Mouse (Mus musculus) G1E (cell line): Measurements from ENCODE around the gene Fbxl22.

Source experiments
- CTCF ChIP-seq: IDR thresholded peaks from 2 replicates; pipeline ENCODE4 v1.5.1; 2012; ENCODE audit warnings: low read depth, low read length, inconsistent platforms, mixed read lengths
- POLR2AphosphoS5 ChIP-seq: IDR thresholded peaks from 2 replicates; pipeline ENCODE4 v1.6.1; 2012; ENCODE audit warnings: low read depth, low read length, inconsistent platforms; ENCODE audit not compliant: insufficient replicate concordance
- TAL1 ChIP-seq: conservative IDR thresholded peaks from 2 replicates; pipeline ENCODE4 v1.6.1; 2012; ENCODE audit warnings: low read depth, low read length, inconsistent platforms, mixed read lengths

DNA sequence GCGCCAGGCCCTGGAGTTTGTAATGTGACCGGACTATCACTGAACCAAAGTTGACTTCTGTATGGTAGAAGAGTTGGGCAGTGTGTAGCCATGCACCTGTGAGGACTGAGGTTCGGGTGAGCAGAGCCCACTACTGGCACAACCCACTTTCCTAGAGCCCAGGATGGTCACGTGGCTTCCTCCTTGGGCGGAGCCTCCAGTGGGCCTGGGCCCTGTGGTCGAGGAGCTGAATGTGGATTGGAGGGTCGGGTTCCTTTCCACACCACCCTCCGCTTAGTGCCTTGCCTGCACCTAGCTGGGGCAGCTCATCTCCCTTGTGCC, 2.1 kb downstream of the Fbxl22 start:
- TF ChIP-seq CTCF, result no peak
- TF ChIP-seq POLR2AphosphoS5, result peak; percentile 88; the same call in 1 of the 2 replicates
- TF ChIP-seq TAL1, result no peak
